Mouse (Mus musculus): ENCODE measurements around the gene Dock4. TPM values are rescaled to one million over a fixed set of nuclear protein-coding genes. Genes with fewer than 3 reads are reported as not detected.

Dock4 gene
- total and polyA plus RNA-seq, 3 experiments, result 0.26 to 0.67 (median 0.38) TPM

DNA sequence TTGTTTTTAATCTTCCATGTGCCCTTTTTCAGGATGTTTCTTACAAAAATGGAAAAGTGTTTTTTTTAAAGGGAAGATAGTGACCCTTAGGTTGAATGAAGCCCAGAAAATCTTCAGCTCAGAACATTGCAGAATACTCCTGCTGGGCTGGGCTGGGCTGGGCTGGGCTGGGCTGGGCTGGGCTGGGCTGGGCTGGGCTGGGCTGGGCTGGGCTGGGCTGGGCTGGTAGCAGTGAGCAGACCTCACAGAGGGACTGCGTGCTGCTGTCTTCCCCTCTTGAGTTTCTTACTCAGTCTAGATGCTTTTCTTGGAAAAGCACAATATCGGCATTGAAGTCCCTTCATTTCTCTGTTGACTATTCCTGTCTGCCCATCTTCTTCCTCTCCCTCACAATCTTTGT, 350.0 kb downstream of the Dock4 start:
- Histone ChIP-seq H3K36me3 (replicated peaks in 1 of 2; ENCODE audit: control insufficient read depth in 1 of 2, insufficient read depth in 1 of 2, low read length in 1 of 2) (no peaks in the 10 kb centered on the region), H3K4me3 (replicated peaks in 1 of 3; ENCODE audit: low read depth in 2 of 3, low read length in 2 of 3, poor library complexity in 1 of 3) (no peak overlapping the region), H3K27ac (ENCODE audit: insufficient read depth, low read depth) (no peak overlapping the region), H3K4me1 (ENCODE audit: control insufficient read depth in 1 of 2, insufficient read depth in 2 of 2) (peaks cover 0 to 8% of the 10 kb centered on the region in 2 experiments; a peak in 1 of 4 replicates), H3K9me3 (replicated peaks; ENCODE audit: low read length) (no peaks in the 10 kb centered on the region), H3K4me2 (ENCODE audit: insufficient read depth, low read depth, poor library complexity, severe bottlenecking) (no peak overlapping the region), H3K9ac (ENCODE audit: insufficient read depth, low read depth) (no peak overlapping the region), H3K27me3 (replicated peaks) (no peaks in the 10 kb centered on the region), H3K79me2 (replicated peaks; ENCODE audit: control insufficient read depth, extremely low read depth, insufficient read depth, poor library complexity, severe bottlenecking) (no peaks in the 10 kb centered on the region)
- in situ Hi-C loops (cut with MboI; ENCODE audit: low pct_ligation_motif_present, low pct_unique_long_range_greater_than_20kb, low sequenced_read_pairs) (no loop called here), dilution Hi-C loops (cut with MboI; ENCODE audit: extremely low pct_ligation_motif_present, extremely low pct_unique_long_range_greater_than_20kb, low sequenced_read_pairs) (no loop called here)
- no peak for TF ChIP-seq SMC3 (IDR thresholded peaks at IDR 0.05; ENCODE audit: low read depth, low read length)
- no peak for TF ChIP-seq SIN3A (IDR thresholded peaks at IDR 0.05; ENCODE audit: low read length)
- TF ChIP-seq MAZ (IDR thresholded peaks at IDR 0.05; ENCODE audit: low read depth, low read length), result no peak
- TF ChIP-seq NELFE (IDR thresholded peaks at IDR 0.05; ENCODE audit: low read depth, low read length), result no peak
- TF ChIP-seq JUND (conservative IDR thresholded peaks at IDR 0.05; ENCODE audit: low read depth, low read length), result no peak
- TF ChIP-seq RCOR1 (conservative IDR thresholded peaks at IDR 0.05; ENCODE audit: low read depth, low read length), result no peak
- no peak for TF ChIP-seq NRF1 (IDR thresholded peaks at IDR 0.05; ENCODE audit: low read depth, low read length)
- TF ChIP-seq MAX (IDR thresholded peaks at IDR 0.05; ENCODE audit: low read length), result no peak
- TF ChIP-seq USF1 (IDR thresholded peaks at IDR 0.05; ENCODE audit: low read depth, low read length), result no peak
- DNase-seq (ENCODE audit: extremely low read depth), result no peak

DNA sequence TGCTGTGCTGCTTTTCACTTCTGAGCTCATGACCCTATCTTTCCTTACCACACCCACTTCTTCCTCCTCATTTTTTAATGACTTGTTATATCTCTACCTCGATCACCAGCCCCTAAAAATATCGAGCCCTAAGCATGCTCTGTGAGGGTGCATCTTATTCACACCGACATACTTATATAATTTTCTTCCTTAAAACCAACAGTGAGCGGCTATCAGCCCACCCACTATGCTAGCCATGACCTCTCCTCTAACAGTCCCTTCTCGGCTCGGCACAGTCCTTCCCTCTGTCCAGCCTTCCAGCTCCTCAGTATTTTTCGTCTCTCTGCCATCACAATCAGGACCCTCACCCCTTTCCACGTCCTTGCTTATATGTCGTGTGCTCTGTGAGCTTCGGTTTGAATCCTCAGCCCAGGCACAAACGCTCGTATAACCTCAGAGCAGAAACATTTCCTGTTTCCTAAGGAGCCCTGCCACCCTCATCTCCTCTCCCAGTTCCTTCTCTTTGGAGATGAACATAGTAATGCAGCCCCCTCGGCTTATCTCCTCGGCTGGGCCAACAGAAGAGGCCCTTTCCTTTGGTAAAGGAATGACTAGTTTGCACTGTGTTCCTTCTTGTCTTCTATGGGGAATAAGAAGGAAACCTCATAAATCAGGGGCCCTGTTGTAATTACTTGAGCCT, 351.2 kb downstream of the Dock4 start:
- TF ChIP-seq JUN (IDR thresholded peaks at IDR 0.05; ENCODE audit: insufficient read depth, low read depth, low read length) (no peak), CTCF (conservative IDR thresholded peaks at IDR 0.05 in 1 of 2, IDR thresholded peaks at IDR 0.05 in 1 of 2; ENCODE audit: low read depth in 2 of 2, low read length in 2 of 2) (no peak), HCFC1 (IDR thresholded peaks at IDR 0.05; ENCODE audit: low read depth, low read length) (no peak), ZC3H11A (IDR thresholded peaks at IDR 0.05; ENCODE audit: low read depth, low read length) (no peak), USF2 (conservative IDR thresholded peaks at IDR 0.05; ENCODE audit: low read depth, low read length) (no peak), MAZ (IDR thresholded peaks at IDR 0.05; ENCODE audit: low read depth, low read length) (no peak), TCF12 (IDR thresholded peaks at IDR 0.05; ENCODE audit: low read depth, low read length) (no peak), MXI1 (IDR thresholded peaks at IDR 0.05; ENCODE audit: low read depth, low read length) (no peak), ZKSCAN1 (IDR thresholded peaks at IDR 0.05; ENCODE audit: borderline replicate concordance, low read depth, low read length) (no peak), POLR2AphosphoS2 (IDR thresholded peaks at IDR 0.05; ENCODE audit: low read depth, low read length) (no peak), SIN3A (IDR thresholded peaks at IDR 0.05; ENCODE audit: low read length) (no peak), ZMIZ1 (IDR thresholded peaks at IDR 0.05; ENCODE audit: low read depth, low read length) (no peak), KAT2A (IDR thresholded peaks at IDR 0.05; ENCODE audit: insufficient replicate concordance, low read length) (no peak), ZNF384 (IDR thresholded peaks at IDR 0.05; ENCODE audit: low read depth, low read length) (no peak), BHLHE40 (IDR thresholded peaks at IDR 0.05; ENCODE audit: low read depth, low read length) (no peak), MAX (IDR thresholded peaks at IDR 0.05; ENCODE audit: low read length) (no peak), NRF1 (IDR thresholded peaks at IDR 0.05; ENCODE audit: low read depth, low read length) (no peak), ELF1 (IDR thresholded peaks at IDR 0.05; ENCODE audit: low read depth, low read length) (no peak)
- Histone ChIP-seq H3K9me3 (replicated peaks; ENCODE audit: low read length) (no peaks in the 10 kb centered on the region), H3K4me3 (replicated peaks in 1 of 3; ENCODE audit: low read depth in 2 of 3, low read length in 2 of 3, poor library complexity in 1 of 3) (no peak overlapping the region), H3K27me3 (replicated peaks) (no peaks in the 10 kb centered on the region), H3K9ac (ENCODE audit: insufficient read depth, low read depth) (no peak overlapping the region), H3K4me1 (ENCODE audit: control insufficient read depth in 1 of 2, insufficient read depth in 2 of 2) (0 out of 4 replicates have a peak, but pooled peaks cover 0 to 3% of the 10 kb centered on the region in 2 experiments), H3K4me2 (ENCODE audit: insufficient read depth, low read depth, poor library complexity, severe bottlenecking) (no peak overlapping the region), H3K27ac (ENCODE audit: insufficient read depth, low read depth) (no peak overlapping the region), H3K36me3 (replicated peaks in 1 of 2; ENCODE audit: control insufficient read depth in 1 of 2, insufficient read depth in 1 of 2, low read length in 1 of 2) (no peaks in the 10 kb centered on the region), H3K79me2 (replicated peaks; ENCODE audit: control insufficient read depth, extremely low read depth, insufficient read depth, poor library complexity, severe bottlenecking) (no peaks in the 10 kb centered on the region)
- in situ Hi-C loops (cut with MboI; ENCODE audit: low pct_ligation_motif_present, low pct_unique_long_range_greater_than_20kb, low sequenced_read_pairs), result no loop called here
- DNase-seq (ENCODE audit: extremely low read depth), result no peak
- dilution Hi-C loops (cut with MboI; ENCODE audit: extremely low pct_ligation_motif_present, extremely low pct_unique_long_range_greater_than_20kb, low sequenced_read_pairs), result no loop called here

Data from CH12.LX (cell line).